Mouse (Mus musculus) limb, embryonic 11.5 days (tissue): ENCODE results near the gene Fam53b. TPM values are rescaled to one million over a fixed set of nuclear protein-coding genes. Genes with fewer than 3 reads are reported as not detected.

Experiments used
- ATAC-seq: fragments of 200-750 bp; cut with Nextera tagmentation; 2 replicates; pipeline ENCODE4 v1.8.0; 2017; ENCODE audit warnings: low read depth; ENCODE audit not compliant: insufficient number of reproducible peaks, low FRiP score, low TSS enrichment
- DNase-seq: peaks from one replicate; pipeline ENCODE4 v3.0.0-alpha.2; 2015; ENCODE audit warnings: low spot score
- H3K27ac ChIP-seq: fragments of 300-500 bp; sonication (generic); replicated peaks from 2 replicates; pipeline ENCODE4 v1.5.1; 2014; ENCODE audit warnings: low read depth, mild to moderate bottlenecking, low read length
- H3K27me3 ChIP-seq: fragments of 300-500 bp; sonication (generic); 2 replicates; pipeline ENCODE4 v1.6.1; 2014; ENCODE audit warnings: mild to moderate bottlenecking, low read length, mixed read lengths; ENCODE audit not compliant: control insufficient read depth, insufficient read depth
- H3K36me3 ChIP-seq: fragments of 300-500 bp; sonication (generic); 2 replicates; pipeline ENCODE4 v1.6.1; 2014; ENCODE audit warnings: mild to moderate bottlenecking, low read length, moderate library complexity, mixed read lengths; ENCODE audit not compliant: control insufficient read depth, insufficient read depth
- H3K4me1 ChIP-seq: fragments of 300-500 bp; sonication (generic); 2 replicates; pipeline ENCODE4 v1.6.1; 2014; ENCODE audit warnings: low read length, mixed read lengths; ENCODE audit not compliant: control insufficient read depth, insufficient read depth
- H3K4me2 ChIP-seq: fragments of 300-500 bp; sonication (generic); 2 replicates; pipeline ENCODE4 v1.6.1; 2014; ENCODE audit warnings: low read depth, mild to moderate bottlenecking, moderate library complexity; ENCODE audit not compliant: severe bottlenecking
- H3K4me3 ChIP-seq: fragments of 300-500 bp; sonication (generic); 2 replicates; pipeline ENCODE4 v1.5.1; 2014; ENCODE audit warnings: low read depth, low read length
- H3K9ac ChIP-seq: fragments of 300-500 bp; sonication (generic); 2 replicates; pipeline ENCODE4 v1.6.1; 2014; ENCODE audit warnings: mild to moderate bottlenecking, low read length
- H3K9me3 ChIP-seq: fragments of 300-500 bp; sonication (generic); 2 replicates; pipeline ENCODE4 v1.6.1; 2016; ENCODE audit warnings: low read length; ENCODE audit not compliant: control insufficient read depth
- WGBS: fragments of 180-500 bp; shearing (Covaris S2); extraction: QIAGEN DNeasy Blood & Tissue Kit; methylation state at CpG from one replicate; pipeline ENCODE4 v1.1.7; 2014; 5-methylcytosine and 5-hydroxymethylcytosine counted together
- polyA plus RNA-seq: library from polyadenylated mRNA; unstranded; fragments of >200 nt; fragmentation: Nextera tagmentation; extraction: Ambion mirVana; gene quantifications from 2 replicates; pipeline ENCODE4 v1.2.1, GENCODE M21; 2014

Gene Fam53b
- polyA plus RNA-seq, 1 experiment from 2014 or later, result 23.8 TPM

GRCm38 (mm10) chr7:132815081-132815480 lies 1.4 kb upstream of the Fam53b start:
- H3K9me3 ChIP-seq, result no peaks in the 10 kb centered on the region
- no peaks in the 10 kb centered on the region for H3K36me3 ChIP-seq
- WGBS, result 12% methylated on average over 5 of the region's 5 CpGs
- DNase-seq (peak; percentile 66), ATAC-seq (no peak)
- H3K4me2 ChIP-seq, result no peak overlapping the region
- peaks cover 33% of the 10 kb centered on the region for H3K4me1 ChIP-seq
- H3K27ac ChIP-seq, result peak overlapping the region; percentile 40; the same call in 1 of the 2 replicates
- H3K4me3 ChIP-seq, result no peak overlapping the region
- no peaks in the 10 kb centered on the region for H3K27me3 ChIP-seq
- no peak overlapping the region for H3K9ac ChIP-seq

- Histone ChIP-seq H3K36me3 (no peaks in the 10 kb centered on the region), H3K9me3 (no peaks in the 10 kb centered on the region), H3K4me3 (peak overlapping the region; percentile 68), H3K27ac (peak overlapping the region; percentile 90), H3K4me1 (peaks cover 43% of the 10 kb centered on the region), H3K27me3 (no peaks in the 10 kb centered on the region), H3K4me2 (peak overlapping the region; percentile 88), H3K9ac (peak overlapping the region; percentile 93)
- WGBS, result under 1% methylated on average over 7 of the region's 7 CpGs
- ATAC-seq (no peak), DNase-seq (no peak)
Observed at GRCm38 (mm10) chr7:132814089-132814450, 384 bp upstream of the Fam53b start.

- Histone ChIP-seq H3K9ac (peak overlapping the region; percentile 93), H3K4me1 (peaks cover 52% of the 10 kb centered on the region), H3K36me3 (no peaks in the 10 kb centered on the region), H3K27ac (peak overlapping the region; percentile 90), H3K9me3 (no peaks in the 10 kb centered on the region), H3K27me3 (no peaks in the 10 kb centered on the region), H3K4me3 (peak overlapping the region; percentile 68), H3K4me2 (peak overlapping the region; percentile 88)
- ATAC-seq (peak; percentile 48; the same call in 1 of the 2 replicates), DNase-seq (peak; percentile 77)
- WGBS, result 1% methylated on average over 59 of the region's 59 CpGs
Observed at GRCm38 (mm10) chr7:132812619-132813415, 869 bp downstream of the Fam53b start.

GRCm38 (mm10) chr7:132811716-132812618 lies 1.7 kb downstream of the Fam53b start:
- WGBS, result 9% methylated on average over 23 of the region's 23 CpGs
- ATAC-seq, result no peak

GRCm38 (mm10) chr7:132810879-132811278 lies 2.8 kb downstream of the Fam53b start:
- no peaks in the 10 kb centered on the region for H3K9me3 ChIP-seq
- H3K4me2 ChIP-seq, result peak overlapping the region; percentile 8
- H3K4me1 ChIP-seq, result peaks cover 58% of the 10 kb centered on the region
- DNase-seq (peak; percentile 95), ATAC-seq (no peak)
- no peaks in the 10 kb centered on the region for H3K27me3 ChIP-seq
- no peak overlapping the region for H3K4me3 ChIP-seq
- H3K9ac ChIP-seq, result no peak overlapping the region
- WGBS, result 33% methylated on average over 1 of the region's 1 CpGs
- no peak overlapping the region for H3K27ac ChIP-seq
- H3K36me3 ChIP-seq, result no peaks in the 10 kb centered on the region

More at GRCm38 (mm10) chr7:132811716-132812618, 1.7 kb downstream of the Fam53b start:
- Histone ChIP-seq H3K9ac (peak overlapping the region; percentile 93), H3K4me1 (peaks cover 60% of the 10 kb centered on the region), H3K27me3 (no peaks in the 10 kb centered on the region), H3K27ac (peak overlapping the region; percentile 90), H3K4me2 (peak overlapping the region; percentile 88), H3K36me3 (no peaks in the 10 kb centered on the region), H3K4me3 (peak overlapping the region; percentile 68), H3K9me3 (no peaks in the 10 kb centered on the region)
- DNase-seq, result peak; percentile 65

GRCm38 (mm10) chr7:132810368-132810767 lies 3.3 kb downstream of the Fam53b start:
- no peak overlapping the region; the same call in 1 of the 2 replicates for H3K27ac ChIP-seq
- no peak for ATAC-seq
- H3K36me3 ChIP-seq, result no peaks in the 10 kb centered on the region
- peak; percentile 44 for DNase-seq
- no peaks in the 10 kb centered on the region for H3K27me3 ChIP-seq
- no peak overlapping the region for H3K4me3 ChIP-seq
- H3K9me3 ChIP-seq, result no peaks in the 10 kb centered on the region
- WGBS, result 7% methylated on average over 6 of the region's 6 CpGs
- H3K9ac ChIP-seq, result no peak overlapping the region
- H3K4me2 ChIP-seq, result peak overlapping the region; percentile 8; the same call in 1 of the 2 replicates
- peaks cover 53% of the 10 kb centered on the region for H3K4me1 ChIP-seq

GRCm38 (mm10) chr7:132809721-132810120 lies 4.0 kb downstream of the Fam53b start:
- Histone ChIP-seq H3K36me3 (no peaks in the 10 kb centered on the region), H3K9me3 (no peaks in the 10 kb centered on the region), H3K27ac (peak overlapping the region; percentile 70; the same call in 1 of the 2 replicates), H3K27me3 (no peaks in the 10 kb centered on the region), H3K4me2 (peak overlapping the region; percentile 37; the same call in 1 of the 2 replicates), H3K4me3 (no peak overlapping the region), H3K4me1 (peaks cover 50% of the 10 kb centered on the region), H3K9ac (no peak overlapping the region)
- 14% methylated on average over 6 of the region's 6 CpGs for WGBS
- ATAC-seq (no peak), DNase-seq (no peak)
